Mouse (Mus musculus) cerebellum, adult (tissue): ENCODE measurements at regions not wholly inside any gene's neighbourhood (a gene's known extent, or its start where the extent isn't known, plus 50 kb on each side); places are given as distances from the start of the nearest gene placed in this dataset.
"Not testable (repeated sequence)": the region's sequence is repeated elsewhere in the genome, so short reads cannot be mapped to it uniquely, and the experiment has no call there.

Experiments used
- ATAC-seq: cut with Nextera tagmentation; 2 replicates; pipeline ENCODE4 v1.9.2; 2017; ENCODE audit warnings: mild to moderate bottlenecking, moderate library complexity, mixed read lengths; ENCODE audit not compliant: insufficient number of reproducible peaks, low FRiP score, low TSS enrichment

DNA sequence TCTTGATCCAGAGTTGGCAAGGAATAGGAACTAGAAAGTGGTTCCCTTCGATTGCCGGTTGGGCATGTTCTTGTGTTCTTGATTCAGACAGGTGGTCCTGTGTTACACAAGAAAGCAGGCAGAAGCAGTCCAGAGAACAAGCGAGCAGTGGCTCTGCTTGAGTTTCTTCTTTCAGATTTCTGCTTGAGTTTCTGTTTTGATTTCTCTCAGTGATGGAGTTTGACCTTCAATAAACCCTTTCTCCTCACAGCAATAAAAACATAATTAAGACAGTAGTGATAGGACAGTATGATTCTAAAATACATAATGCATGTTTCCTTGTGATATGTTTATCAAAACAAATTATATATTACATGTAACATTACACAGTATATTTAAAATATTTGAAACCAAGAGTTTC, 59.1 kb downstream of the Klf6 start:
- no peak for ATAC-seq

GRCm38 (mm10) chr13:5931433-5931832, 70.2 kb downstream of the Klf6 start:
- no peak for ATAC-seq

GRCm38 (mm10) chr13:5937436-5937835, 76.2 kb downstream of the Klf6 start:
- no peak for ATAC-seq

DNA sequence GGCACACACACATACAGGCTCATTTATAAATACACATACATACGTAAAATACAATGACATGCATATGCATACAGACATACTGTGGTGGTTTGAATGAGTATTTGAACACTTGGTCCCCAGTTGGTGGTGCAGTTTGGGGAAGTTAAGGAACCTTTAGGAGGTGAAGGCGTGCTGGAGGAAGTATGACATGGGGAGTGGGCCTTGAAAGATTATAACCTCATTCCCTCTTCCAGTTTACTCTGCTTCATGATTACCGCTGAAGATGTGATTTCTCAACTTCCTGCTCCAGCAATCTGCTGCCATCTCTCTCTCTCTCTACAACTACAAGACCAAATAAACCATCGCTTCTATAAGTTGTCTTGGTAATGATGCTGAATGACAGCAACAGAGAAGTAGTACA, 76.7 kb downstream of the Klf6 start:
- no peak for ATAC-seq

DNA sequence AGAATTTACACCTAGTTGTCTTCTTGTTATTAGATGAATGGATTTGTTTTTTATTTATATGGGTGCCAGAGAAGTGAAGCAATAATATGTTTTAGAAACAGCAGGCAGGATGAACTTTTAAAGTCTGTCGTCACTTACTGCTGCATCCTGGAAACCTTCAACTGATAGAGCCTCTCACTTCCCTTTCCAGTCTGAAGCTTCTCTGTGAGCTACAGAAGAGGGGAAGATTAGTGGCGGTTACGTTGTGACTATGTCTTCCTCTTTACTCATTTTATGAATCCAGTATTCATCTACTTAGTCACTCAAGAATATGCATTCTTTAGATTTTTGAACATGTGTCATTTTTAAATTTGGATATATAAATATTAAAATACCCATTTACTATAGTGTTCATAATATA, 78.1 kb downstream of the Klf6 start:
- no peak for ATAC-seq

DNA sequence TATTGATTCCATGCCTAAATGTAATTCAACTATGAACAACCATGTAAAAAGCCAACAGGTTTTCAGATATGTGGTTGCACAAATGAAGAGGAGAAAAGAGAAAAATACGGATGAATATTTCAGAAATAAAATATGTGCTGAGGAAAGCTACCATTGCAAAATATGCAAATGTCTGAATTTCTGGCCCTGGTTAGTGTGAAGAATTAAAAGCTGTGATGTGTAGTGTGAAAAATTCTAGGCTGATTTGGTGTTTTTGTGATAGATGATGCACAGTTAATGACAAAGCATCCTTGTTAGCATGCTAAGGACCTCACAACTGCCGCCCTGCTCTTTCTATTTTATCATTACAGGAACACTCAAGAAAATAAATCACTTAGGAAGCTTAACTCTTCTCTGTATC, 91.6 kb downstream of the Klf6 start:
- no peak for ATAC-seq

GRCm38 (mm10) chr13:5955121-5955520, 93.8 kb downstream of the Klf6 start:
- ATAC-seq: not testable (repeated sequence)

GRCm38 (mm10) chr13:5956145-5956544, 94.9 kb downstream of the Klf6 start:
- ATAC-seq: no peak

DNA sequence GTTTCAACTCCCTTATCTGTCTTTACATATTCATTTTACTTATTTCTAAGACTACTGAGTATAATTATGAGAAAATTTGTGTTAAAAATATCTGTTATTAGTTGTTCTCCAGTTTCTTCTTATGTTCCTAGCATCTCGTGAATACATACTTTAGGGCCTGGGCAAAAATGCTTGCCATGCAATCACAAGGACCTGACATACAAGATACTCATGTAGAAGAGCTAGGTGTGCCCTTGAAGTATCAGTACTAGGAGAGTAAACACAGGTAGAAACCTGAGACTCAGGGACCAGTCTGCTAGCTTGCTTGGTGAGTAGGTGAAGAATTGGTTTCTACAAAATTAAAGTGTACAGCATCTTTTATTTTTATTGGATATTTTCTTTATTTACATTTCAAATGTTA, 101.7 kb downstream of the Klf6 start:
- ATAC-seq: no peak

- no peak for ATAC-seq
Measured at GRCm38 (mm10) chr13:5964626-5965025, 103.3 kb downstream of the Klf6 start.

- no peak for ATAC-seq
Measured at GRCm38 (mm10) chr13:5978615-5979014, 117.3 kb downstream of the Klf6 start.

GRCm38 (mm10) chr13:5987491-5987890, 126.2 kb downstream of the Klf6 start:
- no peak for ATAC-seq

- no peak for ATAC-seq
Measured at GRCm38 (mm10) chr13:5988407-5988806, 127.1 kb downstream of the Klf6 start.

GRCm38 (mm10) chr13:6000559-6001217, 139.4 kb downstream of the Klf6 start:
- ATAC-seq: no peak

GRCm38 (mm10) chr13:6001218-6001564, 139.9 kb downstream of the Klf6 start:
- ATAC-seq: no peak

GRCm38 (mm10) chr13:6005901-6006300, 144.6 kb downstream of the Klf6 start:
- no peak for ATAC-seq

DNA sequence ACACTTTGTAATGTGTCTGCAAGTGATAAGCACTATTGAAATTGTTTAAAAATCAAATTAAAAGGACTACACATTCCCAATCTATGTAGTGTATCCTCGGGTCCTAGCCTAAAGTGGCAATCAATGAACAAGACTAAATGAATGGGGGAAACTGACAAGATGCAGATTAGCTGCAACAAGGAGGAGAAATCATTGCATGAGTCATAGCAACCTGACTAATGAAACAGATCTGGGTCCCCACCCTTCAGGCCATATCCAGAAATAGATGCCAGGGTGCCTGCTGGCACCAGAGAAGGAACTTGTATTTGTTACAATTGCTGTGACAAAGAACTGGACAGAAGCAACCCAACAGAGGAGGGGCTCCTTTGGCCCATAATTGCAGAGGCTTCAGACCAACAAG, 148.4 kb downstream of the Klf6 start:
- ATAC-seq: no peak

DNA sequence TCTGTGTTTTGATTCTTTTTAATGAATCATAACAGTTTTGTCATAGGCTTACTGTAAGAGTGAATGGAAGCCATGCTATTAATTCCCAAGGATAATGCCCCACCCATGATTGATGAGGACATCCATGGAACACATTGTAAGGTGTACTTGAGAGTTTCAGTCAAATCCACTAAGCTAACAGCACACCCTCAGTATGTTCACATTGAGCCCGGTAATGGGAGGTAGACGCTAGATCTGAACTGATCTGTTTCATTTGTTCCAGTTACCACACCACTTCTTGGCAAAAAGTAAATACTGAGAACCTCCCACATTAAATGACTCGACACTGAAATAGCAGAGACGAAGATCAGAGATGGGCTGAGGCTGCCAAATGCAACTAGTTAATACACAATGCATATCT, 165.9 kb downstream of the Klf6 start:
- ATAC-seq: no peak

GRCm38 (mm10) chr13:6028878-6029277, 167.6 kb downstream of the Klf6 start:
- ATAC-seq: no peak

DNA sequence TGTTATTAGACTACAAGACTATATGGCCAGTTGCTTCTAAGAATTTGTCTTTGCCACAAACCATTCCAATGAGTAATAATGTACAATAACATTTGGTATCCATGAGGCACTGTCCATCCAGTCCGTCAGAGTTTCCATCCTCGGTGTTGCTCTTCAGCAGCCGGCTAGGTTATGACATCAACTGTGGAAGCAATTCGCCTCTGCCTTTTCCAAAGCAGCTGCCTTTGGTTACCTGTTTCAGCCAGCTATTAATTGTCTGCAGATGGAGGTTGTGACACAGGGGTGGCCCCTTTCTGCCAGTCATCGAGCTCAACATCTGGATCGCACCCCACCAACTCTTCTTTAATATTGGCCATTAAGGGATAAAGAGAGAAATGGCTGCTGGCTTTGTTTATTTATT, 168.2 kb downstream of the Klf6 start:
- ATAC-seq: no peak

DNA sequence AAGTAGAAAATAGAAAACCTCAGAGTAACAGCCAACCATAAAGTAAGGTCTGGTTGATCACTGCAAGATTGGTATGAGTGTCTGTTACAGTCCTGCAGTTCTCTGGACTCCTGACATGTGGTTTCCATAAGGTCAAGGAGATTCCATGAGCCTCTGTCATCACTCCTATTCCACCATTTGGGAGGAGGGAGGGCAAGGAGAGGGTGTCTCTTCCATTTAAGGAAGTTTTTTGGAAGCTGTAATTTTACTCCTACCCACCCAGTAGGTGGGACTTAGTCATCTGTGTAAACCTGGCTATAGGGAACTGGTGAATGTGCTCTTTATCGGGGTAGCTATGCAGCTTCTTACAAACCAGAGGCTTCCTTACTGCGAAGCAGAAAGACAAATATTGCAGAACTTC, 168.8 kb downstream of the Klf6 start:
- no peak for ATAC-seq

DNA sequence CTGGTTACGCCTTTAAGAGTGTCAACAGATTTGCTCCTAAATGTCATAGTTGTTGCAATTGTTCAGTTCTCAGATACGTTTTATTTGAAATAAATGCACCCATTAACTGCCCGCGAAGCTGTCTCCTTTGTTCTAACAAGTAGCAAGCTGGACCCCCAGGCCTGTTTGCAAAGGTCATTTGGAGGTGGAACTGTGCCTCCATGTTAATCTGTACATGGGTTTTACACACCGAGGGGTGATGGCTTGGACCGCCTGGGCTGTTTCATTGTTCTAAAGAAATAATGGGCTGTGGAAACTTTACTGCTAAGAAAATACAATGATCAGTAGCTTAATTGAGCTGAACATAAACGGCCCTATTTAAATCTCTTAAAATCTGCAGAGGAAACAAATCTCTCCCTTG, 178.8 kb downstream of the Klf6 start:
- ATAC-seq: no peak

DNA sequence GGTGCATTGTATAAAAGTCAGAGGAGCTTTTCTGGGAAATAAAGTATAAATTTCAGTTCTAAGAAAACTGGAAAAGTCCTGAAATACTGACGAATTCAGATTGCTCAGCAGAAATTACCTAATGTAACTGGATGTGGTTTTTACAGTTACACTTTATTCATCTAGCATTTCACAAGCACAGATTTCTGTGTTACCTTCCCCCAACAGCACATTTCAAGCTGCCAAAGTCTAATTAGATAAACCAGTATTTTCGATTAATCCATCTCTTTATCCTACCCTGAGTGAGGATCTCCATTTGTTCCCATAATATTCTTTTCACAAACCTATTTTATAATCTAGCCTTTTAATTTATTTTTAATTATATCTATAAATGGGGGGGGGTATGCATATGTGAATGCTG, 179.4 kb downstream of the Klf6 start:
- no peak for ATAC-seq
